Mouse (Mus musculus): ENCODE data around the gene Itgav. TPM values are rescaled to one million over a fixed set of nuclear protein-coding genes. Genes with fewer than 3 reads are reported as not detected.

The Itgav gene
- polyA plus RNA-seq (2015; fragmentation: Nextera tagmentation; extraction: Ambion mirVana), result 25.1 and 26.5 TPM in 2 replicates

DNA sequence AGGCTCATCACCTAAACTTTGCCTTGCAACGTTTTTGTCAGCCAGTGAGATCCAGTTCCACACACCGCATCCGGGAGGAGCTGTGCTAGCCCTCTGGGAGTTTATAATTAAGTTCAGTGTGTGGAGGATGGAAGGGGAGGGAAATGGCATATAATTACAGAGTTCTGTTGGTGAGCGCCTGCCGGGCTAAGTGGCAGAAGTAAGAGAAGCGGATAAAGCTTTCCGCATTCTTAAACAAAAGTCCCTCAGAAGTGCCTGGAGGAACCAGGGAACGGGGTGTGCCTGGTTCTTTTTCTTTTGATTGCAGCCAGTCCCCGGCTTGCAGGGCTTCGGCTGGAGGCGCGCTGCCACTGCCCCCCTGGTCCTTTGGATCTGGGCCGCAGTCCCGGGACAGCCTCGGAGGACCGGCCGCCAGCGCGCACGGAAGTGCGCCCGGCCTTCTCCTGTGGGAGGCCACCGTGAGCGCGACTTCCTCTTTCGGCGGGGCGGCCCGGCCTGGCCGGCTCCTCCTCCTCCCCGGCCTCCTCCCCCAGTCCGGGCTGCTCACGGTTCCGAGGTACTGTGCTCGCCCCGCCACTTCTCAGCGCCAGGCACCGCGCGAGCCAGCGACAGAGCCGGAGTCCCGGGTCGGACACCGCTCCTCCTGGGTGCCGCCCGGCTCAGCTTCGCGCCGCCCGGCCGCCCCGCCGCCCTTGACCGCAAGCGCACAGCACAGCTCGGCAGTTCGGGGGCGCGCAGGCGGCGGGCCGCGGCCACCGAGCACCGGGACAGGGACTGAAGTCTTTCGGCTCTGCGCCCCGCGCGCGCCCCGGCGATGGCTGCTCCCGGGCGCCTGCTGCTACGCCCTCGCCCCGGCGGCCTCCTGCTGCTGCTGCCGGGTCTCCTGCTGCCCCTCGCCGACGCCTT, at the start of gene Itgav:
Gene Itgav (plus strand): TSS at position 477 of the 906 bp plus-strand sequence.
- Histone ChIP-seq H3K9me3 (ENCODE audit: low read length) (no peaks in the 10 kb centered on the region), H3K4me3 (ENCODE audit: low read depth, low read length) (peak within 1 kb of the TSS; percentile 86), H3K9ac (replicated peaks) (peak within 1 kb of the TSS; percentile 88), H3K36me3 (replicated peaks; ENCODE audit: insufficient read depth, low read length) (no peaks in the 10 kb centered on the region), H3K4me2 (ENCODE audit: low read depth, low read length) (peak within 1 kb of the TSS; percentile 85), H3K27me3 (ENCODE audit: insufficient read depth, low read length) (no peaks in the 10 kb centered on the region), H3K27ac (ENCODE audit: low read depth) (peak within 1 kb of the TSS; percentile 96), H3K4me1 (ENCODE audit: insufficient read depth) (peaks cover 11% of the 10 kb centered on the region)
- under 1% methylated on average over 48 of the region's 84 CpGs for WGBS (ENCODE audit: insufficient replicate concordance)
- DNase-seq (peak; percentile 86), ATAC-seq (peak; percentile 97)
- TF ChIP-seq EP300 (IDR thresholded peaks at IDR 0.05; ENCODE audit: low read depth) (no peak), CTCF (IDR thresholded peaks at IDR 0.05; ENCODE audit: low read depth) (no peak)

DNA sequence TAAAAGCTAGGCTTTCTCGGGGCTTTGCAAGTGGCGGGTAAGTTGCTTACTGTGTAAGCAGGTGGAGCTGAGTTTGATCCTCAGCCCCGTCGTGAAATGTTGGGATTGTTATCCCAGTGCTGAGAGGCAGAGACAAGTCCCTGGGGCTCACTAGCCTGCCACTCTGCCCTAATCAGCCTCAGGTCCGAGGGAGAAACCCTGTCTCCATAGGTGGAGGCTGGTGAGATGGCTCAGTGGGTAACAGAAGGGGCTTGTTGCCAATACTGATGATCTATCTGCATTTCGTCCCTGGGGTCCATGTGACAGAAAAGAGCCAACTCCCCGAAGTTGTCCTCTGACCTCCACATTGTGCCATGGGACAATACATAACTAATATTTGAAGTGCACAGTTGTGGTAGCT, 49.8 kb upstream of the Itgav start:
- no peaks in the 10 kb centered on the region for H3K27me3 ChIP-seq (ENCODE audit: insufficient read depth, low read length)
- TF ChIP-seq EP300 (IDR thresholded peaks at IDR 0.05; ENCODE audit: low read depth) (no peak), CTCF (IDR thresholded peaks at IDR 0.05; ENCODE audit: low read depth) (no peak)
- H3K4me1 ChIP-seq (ENCODE audit: insufficient read depth), result no peaks in the 10 kb centered on the region
- no peak overlapping the region for H3K27ac ChIP-seq (ENCODE audit: low read depth)
- DNase-seq (no peak), ATAC-seq (no peak)
- H3K9me3 ChIP-seq (ENCODE audit: low read length), result no peaks in the 10 kb centered on the region
- H3K4me3 ChIP-seq (ENCODE audit: low read depth, low read length), result no peak overlapping the region
- no peak overlapping the region for H3K4me2 ChIP-seq (ENCODE audit: low read depth, low read length)
- WGBS (ENCODE audit: insufficient replicate concordance), result 81% methylated on average over 7 of the region's 7 CpGs
- H3K36me3 ChIP-seq (replicated peaks; ENCODE audit: insufficient read depth, low read length), result peaks cover 5% of the 10 kb centered on the region; the same call in 1 of the 2 replicates
- H3K9ac ChIP-seq (replicated peaks), result no peak overlapping the region

DNA sequence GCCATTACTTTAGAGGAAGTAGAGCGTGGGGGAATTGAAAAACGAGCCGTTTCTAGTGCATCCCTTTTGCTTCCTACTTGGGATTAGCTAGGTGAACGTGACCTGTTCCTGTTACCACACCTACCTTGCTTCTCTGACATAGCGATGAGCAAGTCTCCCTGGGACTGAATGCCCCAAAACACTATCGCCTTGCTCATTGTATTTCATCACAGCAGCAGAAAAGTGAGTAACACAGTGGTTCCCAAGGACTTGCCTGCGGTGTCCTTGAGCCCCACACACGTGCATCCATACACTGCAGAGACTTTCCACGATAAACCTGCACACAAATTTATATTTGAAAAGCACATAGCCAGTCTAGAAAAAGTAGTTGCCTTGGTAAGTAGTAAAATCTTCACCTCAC, 49.3 kb upstream of the Itgav start:
- ATAC-seq, result no peak
- TF ChIP-seq EP300 (IDR thresholded peaks at IDR 0.05; ENCODE audit: low read depth) (no peak), CTCF (IDR thresholded peaks at IDR 0.05; ENCODE audit: low read depth) (no peak)
- H3K9ac ChIP-seq (replicated peaks), result no peak overlapping the region
- H3K4me1 ChIP-seq (ENCODE audit: insufficient read depth), result no peaks in the 10 kb centered on the region
- no peak for DNase-seq
- H3K4me2 ChIP-seq (ENCODE audit: low read depth, low read length), result no peak overlapping the region
- H3K27me3 ChIP-seq (ENCODE audit: insufficient read depth, low read length), result no peaks in the 10 kb centered on the region
- WGBS (ENCODE audit: insufficient replicate concordance), result 83% methylated on average over 9 of the region's 9 CpGs
- H3K9me3 ChIP-seq (ENCODE audit: low read length), result no peaks in the 10 kb centered on the region
- no peak overlapping the region for H3K4me3 ChIP-seq (ENCODE audit: low read depth, low read length)
- peaks cover 5% of the 10 kb centered on the region; the same call in 1 of the 2 replicates for H3K36me3 ChIP-seq (replicated peaks; ENCODE audit: insufficient read depth, low read length)
- H3K27ac ChIP-seq (ENCODE audit: low read depth), result no peak overlapping the region

DNA sequence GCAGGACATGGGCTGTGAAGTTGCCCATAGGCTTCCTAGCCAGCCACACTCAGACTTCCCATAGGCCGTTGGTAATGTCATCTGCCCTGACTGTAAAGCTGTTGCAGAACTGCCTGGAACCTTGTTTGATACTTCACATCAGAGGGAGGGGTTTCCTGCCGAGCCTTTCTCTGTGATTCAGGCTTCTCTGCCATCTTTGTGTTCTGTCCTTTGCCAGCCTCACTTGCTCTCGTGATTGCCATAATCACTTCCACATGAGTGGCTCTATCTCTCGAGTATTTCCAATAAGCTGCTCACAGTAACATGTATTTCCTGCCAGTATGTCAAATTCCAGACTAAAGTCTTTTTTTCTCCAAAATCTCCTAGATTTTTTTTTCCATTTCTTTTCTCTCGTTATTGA, 48.5 kb upstream of the Itgav start:
- 60% methylated on average over 5 of the region's 5 CpGs for WGBS (ENCODE audit: insufficient replicate concordance)
- DNase-seq, result no peak
- H3K27me3 ChIP-seq (ENCODE audit: insufficient read depth, low read length), result no peaks in the 10 kb centered on the region
- H3K27ac ChIP-seq (ENCODE audit: low read depth), result no peak overlapping the region
- no peak for TF ChIP-seq CTCF (IDR thresholded peaks at IDR 0.05; ENCODE audit: low read depth)
- no peak for TF ChIP-seq EP300 (IDR thresholded peaks at IDR 0.05; ENCODE audit: low read depth)
- no peaks in the 10 kb centered on the region for H3K4me1 ChIP-seq (ENCODE audit: insufficient read depth)
- no peak for ATAC-seq
- H3K4me2 ChIP-seq (ENCODE audit: low read depth, low read length), result no peak overlapping the region
- no peaks in the 10 kb centered on the region for H3K9me3 ChIP-seq (ENCODE audit: low read length)
- H3K4me3 ChIP-seq (ENCODE audit: low read depth, low read length), result no peak overlapping the region
- no peak overlapping the region for H3K9ac ChIP-seq (replicated peaks)
- H3K36me3 ChIP-seq (replicated peaks; ENCODE audit: insufficient read depth, low read length), result peaks cover 5% of the 10 kb centered on the region; the same call in 1 of the 2 replicates

GRCm38 (mm10) chr2:83676226-83676870, 47.8 kb upstream of the Itgav start:
- ATAC-seq (no peak), DNase-seq (no peak)
- Histone ChIP-seq H3K4me2 (ENCODE audit: low read depth, low read length) (no peak overlapping the region), H3K36me3 (replicated peaks; ENCODE audit: insufficient read depth, low read length) (peaks cover 5% of the 10 kb centered on the region; the same call in 1 of the 2 replicates), H3K9ac (replicated peaks) (no peak overlapping the region), H3K4me1 (ENCODE audit: insufficient read depth) (no peaks in the 10 kb centered on the region), H3K27ac (ENCODE audit: low read depth) (no peak overlapping the region), H3K9me3 (ENCODE audit: low read length) (no peaks in the 10 kb centered on the region), H3K4me3 (ENCODE audit: low read depth, low read length) (no peak overlapping the region), H3K27me3 (ENCODE audit: insufficient read depth, low read length) (no peaks in the 10 kb centered on the region)
- TF ChIP-seq EP300 (IDR thresholded peaks at IDR 0.05; ENCODE audit: low read depth), result no peak
- TF ChIP-seq CTCF (IDR thresholded peaks at IDR 0.05; ENCODE audit: low read depth), result no peak
- 73% methylated on average over 4 of the region's 4 CpGs for WGBS (ENCODE audit: insufficient replicate concordance)

GRCm38 (mm10) chr2:83681332-83681731, 42.9 kb upstream of the Itgav start:
- DNase-seq (no peak), ATAC-seq (no peak)
- Histone ChIP-seq H3K9me3 (ENCODE audit: low read length) (no peaks in the 10 kb centered on the region), H3K9ac (replicated peaks) (no peak overlapping the region), H3K27me3 (ENCODE audit: insufficient read depth, low read length) (no peaks in the 10 kb centered on the region), H3K4me3 (ENCODE audit: low read depth, low read length) (no peak overlapping the region), H3K36me3 (replicated peaks; ENCODE audit: insufficient read depth, low read length) (no peaks in the 10 kb centered on the region), H3K4me2 (ENCODE audit: low read depth, low read length) (no peak overlapping the region), H3K4me1 (ENCODE audit: insufficient read depth) (no peaks in the 10 kb centered on the region), H3K27ac (ENCODE audit: low read depth) (no peak overlapping the region)
- TF ChIP-seq CTCF (IDR thresholded peaks at IDR 0.05; ENCODE audit: low read depth), result no peak
- no peak for TF ChIP-seq EP300 (IDR thresholded peaks at IDR 0.05; ENCODE audit: low read depth)
- WGBS (ENCODE audit: insufficient replicate concordance), result 86% methylated on average over 8 of the region's 8 CpGs
